Mouse (Mus musculus) liver, embryonic 13.5 days (tissue): Measurements from ENCODE around the gene Stat5b. TPM values are rescaled to one million over a fixed set of nuclear protein-coding genes. Genes with fewer than 3 reads are reported as not detected.
A peak's percentile ranks its signal among the peaks of the same experiment; 100 is the strongest.

Experiments
- ATAC-seq: fragments of 200-750 bp; cut with Nextera tagmentation; 2 replicates; pipeline ENCODE4 v1.8.0; 2017; ENCODE audit warnings: low read depth, mild to moderate bottlenecking, moderate number of reproducible peaks, moderate library complexity
- DNase-seq: peaks from one replicate; pipeline ENCODE4 v3.0.0; 2022
- H3K27ac ChIP-seq: fragments of 300-500 bp; sonication (generic); 2 replicates; pipeline ENCODE4 v1.5.1; 2015; ENCODE audit warnings: moderate library complexity, mild to moderate bottlenecking, inconsistent platforms
- H3K27me3 ChIP-seq: fragments of 300-500 bp; sonication (generic); 2 replicates; pipeline ENCODE4 v1.6.1; 2015; ENCODE audit warnings: mild to moderate bottlenecking, inconsistent platforms
- H3K36me3 ChIP-seq: fragments of 300-500 bp; sonication (generic); 2 replicates; pipeline ENCODE4 v1.6.1; 2015; ENCODE audit warnings: mild to moderate bottlenecking, inconsistent platforms
- H3K4me1 ChIP-seq: fragments of 300-500 bp; sonication (generic); replicated peaks from 2 replicates; pipeline ENCODE4 v1.6.1; 2015; ENCODE audit warnings: inconsistent platforms
- H3K4me2 ChIP-seq: fragments of 300-500 bp; sonication (generic); 2 replicates; pipeline ENCODE4 v1.6.1; 2015; ENCODE audit warnings: inconsistent platforms, mild to moderate bottlenecking, moderate library complexity
- H3K4me3 ChIP-seq: fragments of 300-500 bp; sonication (generic); replicated peaks from 2 replicates; pipeline ENCODE4 v1.5.1; 2015; ENCODE audit warnings: mild to moderate bottlenecking, inconsistent platforms
- H3K9ac ChIP-seq: fragments of 300-500 bp; sonication (generic); 2 replicates; pipeline ENCODE4 v1.6.1; 2015; ENCODE audit warnings: mild to moderate bottlenecking, inconsistent platforms
- H3K9me3 ChIP-seq: fragments of 300-500 bp; sonication (generic); replicated peaks from 2 replicates; pipeline ENCODE4 v1.6.1; 2016; ENCODE audit warnings: inconsistent platforms
- WGBS: fragments of 180-500 bp; shearing (Covaris S2); methylation state at CpG from one replicate; pipeline ENCODE4 v1.1.7; 2015; ENCODE audit not compliant: insufficient replicate concordance; 5-methylcytosine and 5-hydroxymethylcytosine counted together
- polyA plus RNA-seq: library from polyadenylated mRNA; unstranded; fragments of >200 nt; fragmentation: Nextera tagmentation; extraction: Ambion mirVana; gene quantifications from 2 replicates; pipeline ENCODE4 v1.2.1, GENCODE M21; 2015

Stat5b gene
- polyA plus RNA-seq, 1 experiment from 2014 or later, result 21.1 TPM

DNA sequence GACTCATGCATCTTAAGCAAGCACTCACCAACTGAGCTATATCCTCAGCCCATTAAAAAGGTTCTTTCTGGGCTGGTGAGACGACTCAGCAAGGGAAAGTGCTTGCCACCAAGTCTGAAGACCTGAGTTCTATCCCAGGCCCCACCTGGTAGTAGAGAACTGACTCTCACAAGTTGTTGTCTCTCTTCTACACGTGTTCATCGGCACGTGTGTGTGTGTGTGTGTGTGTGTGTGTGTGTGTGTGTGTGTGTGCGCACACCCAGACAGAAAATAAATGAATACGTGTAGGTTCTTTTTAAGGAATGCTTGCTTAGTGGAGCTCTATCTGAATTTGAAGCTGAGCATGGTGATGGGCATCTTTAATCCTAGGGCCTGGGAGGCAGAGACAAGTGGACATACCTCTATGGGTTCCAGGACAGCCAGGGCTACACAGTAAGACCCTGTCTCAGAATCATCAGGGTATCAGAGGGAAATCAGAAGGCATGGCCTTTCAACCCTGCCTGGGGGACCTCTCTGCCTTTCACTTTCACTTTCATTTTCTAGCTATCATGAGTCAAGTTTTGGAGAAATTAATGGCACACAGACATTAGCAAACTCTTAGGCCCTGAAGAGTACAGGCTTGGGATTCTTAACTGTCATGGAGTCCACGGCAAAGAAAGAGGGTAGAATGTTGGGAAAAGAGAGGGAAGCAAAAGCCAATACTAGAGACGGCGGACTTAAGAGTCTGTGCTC lies 115.2 kb downstream of the Stat5b start:
- Histone ChIP-seq H3K27ac (peak overlapping the region; percentile 97), H3K27me3 (no peaks in the 10 kb centered on the region), H3K4me2 (peak overlapping the region; percentile 98), H3K4me3 (peak overlapping the region; percentile 99), H3K9me3 (no peaks in the 10 kb centered on the region), H3K4me1 (peaks cover 86% of the 10 kb centered on the region), H3K36me3 (peaks cover 48% of the 10 kb centered on the region), H3K9ac (peak overlapping the region; percentile 99)
- ATAC-seq (no peak), DNase-seq (no peak)
- WGBS, result 69% methylated on average over 9 of the region's 9 CpGs

Other genes starting within 250 kb of the Stat5b start
- 19.9 and 20.9 TPM in 2 replicates for gene Nkiras2, start 231.5 kb downstream of the Stat5b start, polyA plus RNA-seq
- 70.7 and 86.2 TPM in 2 replicates for gene Dnajc7, start 230.6 kb downstream of the Stat5b start, polyA plus RNA-seq
- gene Zfp385c, start 158.3 kb downstream of the Stat5b start, polyA plus RNA-seq, result not detected in 2 replicates
- gene Dhx58, start 146.5 kb downstream of the Stat5b start, polyA plus RNA-seq, result 1.6 and 1.7 TPM in 2 replicates
- 20.9 and 23.8 TPM in 2 replicates for gene Kat2a, start 138.3 kb downstream of the Stat5b start, polyA plus RNA-seq
- gene Hspb9, start 136.9 kb downstream of the Stat5b start, polyA plus RNA-seq, result 0.17 and 0.43 TPM in 2 replicates
- gene Rab5c, start 112.5 kb downstream of the Stat5b start, polyA plus RNA-seq, result 18.8 and 20.5 TPM in 2 replicates
- gene Kcnh4, start 90.8 kb downstream of the Stat5b start, polyA plus RNA-seq, result not detected in 2 replicates
- not detected in 2 replicates for gene Hcrt, start 87.8 kb downstream of the Stat5b start, polyA plus RNA-seq
- gene Ghdc, start 79.8 kb downstream of the Stat5b start, polyA plus RNA-seq, result 1.4 and 2.4 TPM in 2 replicates
- gene Stat5a, start 8.6 kb upstream of the Stat5b start, polyA plus RNA-seq, result 11.1 and 14.6 TPM in 2 replicates
- 28.5 and 32.8 TPM in 2 replicates for gene Stat3, start 88.8 kb upstream of the Stat5b start, polyA plus RNA-seq
- 25.5 and 26.6 TPM in 2 replicates for gene Cavin1, start 120.2 kb upstream of the Stat5b start, polyA plus RNA-seq
- 52.8 and 64.0 TPM in 2 replicates for gene Atp6v0a1, start 158.7 kb upstream of the Stat5b start, polyA plus RNA-seq
- gene Naglu, start 219.3 kb upstream of the Stat5b start, polyA plus RNA-seq, result 6.0 TPM in 2 replicates
- gene Hsd17b1, start 227.7 kb upstream of the Stat5b start, polyA plus RNA-seq, result 0.14 and 0.24 TPM in 2 replicates
- 23.0 and 23.2 TPM in 2 replicates for gene Coasy, start 231.8 kb upstream of the Stat5b start, polyA plus RNA-seq
- 32.5 and 34.4 TPM in 2 replicates for gene Mlx, start 236.6 kb upstream of the Stat5b start, polyA plus RNA-seq
- 26.4 and 27.1 TPM in 2 replicates for gene Psmc3ip, start 244.7 kb upstream of the Stat5b start, polyA plus RNA-seq